Mouse (Mus musculus) kidney, embryonic 16.5 days (tissue): ENCODE data around the gene Col2a1. TPM values are rescaled to one million over a fixed set of nuclear protein-coding genes. Genes with fewer than 3 reads are reported as not detected.

Experiments
- ATAC-seq: fragments of 200-750 bp; cut with Nextera tagmentation; 2 replicates; pipeline ENCODE4 v1.8.0; 2017; ENCODE audit warnings: moderate TSS enrichment; ENCODE audit not compliant: low FRiP score, low TSS enrichment
- H3K27ac ChIP-seq: fragments of 300-500 bp; sonication (generic); 2 replicates; pipeline ENCODE4 v1.5.1; 2014; ENCODE audit warnings: low read length
- H3K27me3 ChIP-seq: fragments of 300-500 bp; sonication (generic); 2 replicates; pipeline ENCODE4 v1.6.1; 2014; ENCODE audit warnings: low read length, control low read depth, mixed read lengths; ENCODE audit not compliant: insufficient read depth
- H3K36me3 ChIP-seq: fragments of 300-500 bp; sonication (generic); 2 replicates; pipeline ENCODE4 v1.6.1; 2014; ENCODE audit warnings: low read length, control low read depth, mixed read lengths; ENCODE audit not compliant: insufficient read depth
- H3K4me1 ChIP-seq: fragments of 300-500 bp; sonication (generic); 2 replicates; pipeline ENCODE4 v1.6.1; 2014; ENCODE audit warnings: low read length, control low read depth, mixed read lengths; ENCODE audit not compliant: insufficient read depth
- H3K4me2 ChIP-seq: fragments of 300-500 bp; sonication (generic); replicated peaks from 2 replicates; pipeline ENCODE4 v1.6.1; 2014; ENCODE audit warnings: low read depth, low read length
- H3K4me3 ChIP-seq: fragments of 300-500 bp; sonication (generic); 2 replicates; pipeline ENCODE4 v1.5.1; 2014; ENCODE audit warnings: mild to moderate bottlenecking, low read length
- H3K9ac ChIP-seq: fragments of 300-500 bp; sonication (generic); replicated peaks from 2 replicates; pipeline ENCODE4 v1.6.1; 2014; ENCODE audit warnings: low read length
- H3K9me3 ChIP-seq: fragments of 300-500 bp; sonication (generic); 2 replicates; pipeline ENCODE4 v1.6.1; 2016; ENCODE audit warnings: low read length, control low read depth
- WGBS: fragments of 180-500 bp; shearing (Covaris S2); extraction: QIAGEN DNeasy Blood & Tissue Kit; methylation state at CpG from one replicate; pipeline ENCODE4 v1.1.7; 2014; 5-methylcytosine and 5-hydroxymethylcytosine counted together
- polyA plus RNA-seq: library from polyadenylated mRNA; unstranded; fragments of >200 nt; fragmentation: Nextera tagmentation; extraction: Ambion mirVana; gene quantifications from 2 replicates; pipeline ENCODE4 v1.2.1, GENCODE M21; 2015

The Col2a1 gene
- polyA plus RNA-seq, 1 experiment from 2014 or later, result 19.5 TPM

- Histone ChIP-seq H3K4me3 (no peak overlapping the region), H3K4me2 (no peak overlapping the region), H3K27me3 (0 out of 2 replicates have a peak, but pooled peaks cover 4% of the 10 kb centered on the region), H3K27ac (no peak overlapping the region), H3K36me3 (no peaks in the 10 kb centered on the region), H3K4me1 (peaks cover 15% of the 10 kb centered on the region), H3K9me3 (no peaks in the 10 kb centered on the region), H3K9ac (0 out of 2 replicates have a peak overlapping the region, but pooled peaks have one; percentile 20)
- ATAC-seq, result peak; percentile 35; the same call in 1 of the 2 replicates
- 16% methylated on average over 16 of the region's 16 CpGs for WGBS
These were observed 52.2 kb downstream of the Col2a1 start for GRCm38 (mm10) chr15:97952137-97952888.

- Histone ChIP-seq H3K9ac (no peak overlapping the region), H3K36me3 (no peaks in the 10 kb centered on the region), H3K4me2 (no peak overlapping the region), H3K4me3 (no peak overlapping the region), H3K9me3 (no peaks in the 10 kb centered on the region), H3K4me1 (peaks cover 21% of the 10 kb centered on the region), H3K27ac (no peak overlapping the region), H3K27me3 (0 out of 2 replicates have a peak, but pooled peaks cover 4% of the 10 kb centered on the region)
- WGBS, result 37% methylated on average over 7 of the region's 7 CpGs
- ATAC-seq, result no peak
These were observed 54.3 kb downstream of the Col2a1 start for GRCm38 (mm10) chr15:97950240-97950639.

- Histone ChIP-seq H3K36me3 (no peaks in the 10 kb centered on the region), H3K4me1 (peaks cover 26% of the 10 kb centered on the region), H3K9me3 (no peaks in the 10 kb centered on the region), H3K4me2 (no peak overlapping the region), H3K9ac (no peak overlapping the region), H3K27ac (no peak overlapping the region), H3K4me3 (no peak overlapping the region), H3K27me3 (0 out of 2 replicates have a peak, but pooled peaks cover under 1% of the 10 kb centered on the region)
- no peak for ATAC-seq
- 73% methylated on average over 3 of the region's 3 CpGs for WGBS
These were observed 54.8 kb downstream of the Col2a1 start for GRCm38 (mm10) chr15:97949706-97950105.

- Histone ChIP-seq H3K4me3 (no peak overlapping the region), H3K36me3 (no peaks in the 10 kb centered on the region), H3K27me3 (no peaks in the 10 kb centered on the region), H3K4me1 (peaks cover 31% of the 10 kb centered on the region), H3K9ac (no peak overlapping the region), H3K27ac (no peak overlapping the region), H3K4me2 (no peak overlapping the region), H3K9me3 (no peaks in the 10 kb centered on the region)
- 43% methylated on average over 7 of the region's 7 CpGs for WGBS
- ATAC-seq, result no peak
These were observed 55.8 kb downstream of the Col2a1 start for GRCm38 (mm10) chr15:97948720-97949119.

GRCm38 (mm10) chr15:97945656-97946315, 58.7 kb downstream of the Col2a1 start:
- Histone ChIP-seq H3K27ac (peak overlapping the region; percentile 44), H3K4me2 (no peak overlapping the region), H3K4me1 (peaks cover 28% of the 10 kb centered on the region), H3K27me3 (no peaks in the 10 kb centered on the region), H3K9ac (no peak overlapping the region), H3K36me3 (no peaks in the 10 kb centered on the region), H3K4me3 (no peak overlapping the region), H3K9me3 (no peaks in the 10 kb centered on the region)
- 0 out of 2 replicates have a peak, but pooled peaks have one; percentile 11 for ATAC-seq
- 63% methylated on average over 11 of the region's 11 CpGs for WGBS

- Histone ChIP-seq H3K4me2 (peak overlapping the region; percentile 24; the same call in 1 of the 2 replicates), H3K36me3 (no peaks in the 10 kb centered on the region), H3K9ac (no peak overlapping the region; the same call in 1 of the 2 replicates), H3K27me3 (no peaks in the 10 kb centered on the region), H3K27ac (peak overlapping the region; percentile 89), H3K4me1 (peaks cover 26% of the 10 kb centered on the region), H3K9me3 (no peaks in the 10 kb centered on the region), H3K4me3 (no peak overlapping the region)
- ATAC-seq, result peak; percentile 62
- 31% methylated on average over 11 of the region's 11 CpGs for WGBS
These were observed 59.4 kb downstream of the Col2a1 start for GRCm38 (mm10) chr15:97944919-97945574.

GRCm38 (mm10) chr15:97943356-97943755, 61.1 kb downstream of the Col2a1 start:
- H3K4me3 ChIP-seq, result no peak overlapping the region
- no peak overlapping the region for H3K4me2 ChIP-seq
- no peaks in the 10 kb centered on the region for H3K36me3 ChIP-seq
- no peaks in the 10 kb centered on the region for H3K9me3 ChIP-seq
- no peak overlapping the region for H3K9ac ChIP-seq
- peak; percentile 75 for ATAC-seq
- H3K4me1 ChIP-seq, result peaks cover 22% of the 10 kb centered on the region
- no peaks in the 10 kb centered on the region for H3K27me3 ChIP-seq
- 66% methylated on average over 8 of the region's 8 CpGs for WGBS
- peak overlapping the region; percentile 55 for H3K27ac ChIP-seq

GRCm38 (mm10) chr15:97942538-97942937, 62.0 kb downstream of the Col2a1 start:
- 79% methylated on average over 8 of the region's 8 CpGs for WGBS
- H3K4me2 ChIP-seq, result no peak overlapping the region
- H3K27me3 ChIP-seq, result no peaks in the 10 kb centered on the region
- no peak overlapping the region; the same call in 1 of the 2 replicates for H3K27ac ChIP-seq
- H3K9me3 ChIP-seq, result no peaks in the 10 kb centered on the region
- H3K36me3 ChIP-seq, result no peaks in the 10 kb centered on the region
- peaks cover 25% of the 10 kb centered on the region for H3K4me1 ChIP-seq
- ATAC-seq, result no peak
- no peak overlapping the region for H3K9ac ChIP-seq
- no peak overlapping the region for H3K4me3 ChIP-seq

- H3K4me2 ChIP-seq, result no peak overlapping the region
- H3K9ac ChIP-seq, result no peak overlapping the region
- ATAC-seq, result no peak
- H3K27me3 ChIP-seq, result no peaks in the 10 kb centered on the region
- H3K27ac ChIP-seq, result no peak overlapping the region
- WGBS, result 88% methylated on average over 2 of the region's 2 CpGs
- peaks cover 25% of the 10 kb centered on the region for H3K4me1 ChIP-seq
- H3K4me3 ChIP-seq, result no peak overlapping the region
- H3K36me3 ChIP-seq, result no peaks in the 10 kb centered on the region
- H3K9me3 ChIP-seq, result no peaks in the 10 kb centered on the region
These were observed 63.2 kb downstream of the Col2a1 start for GRCm38 (mm10) chr15:97941306-97941705.
